Mouse (Mus musculus) adrenal gland, postnatal 14 days (tissue): ENCODE data around the gene Dynlt1a. TPM values are rescaled to one million over a fixed set of nuclear protein-coding genes. Genes with fewer than 3 reads are reported as not detected.
"Not testable (repeated sequence)": the region's sequence is repeated elsewhere in the genome, so short reads cannot be mapped to it uniquely, and the experiment has no call there.

Experiments used
- DNase-seq: peaks from one replicate; pipeline ENCODE4 v3.0.0; 2021; ENCODE audit warnings: mixed read lengths
- total RNA-seq: library from RNA; stranded (reverse); gene quantifications from 2 replicates; pipeline ENCODE4 v1.2.3, GENCODE M21; 2021

The Dynlt1a gene
- total RNA-seq, 1 experiment from 2014 or later, result 3.8 TPM

- DNase-seq, result not testable (repeated sequence)
Measured at GRCm38 (mm10) chr17:6289045-6289444, 28.3 kb downstream of the Dynlt1a start.

- not testable (repeated sequence) for DNase-seq
Measured at GRCm38 (mm10) chr17:6286169-6286568, 31.1 kb downstream of the Dynlt1a start.

- DNase-seq, result not testable (repeated sequence)
Measured at GRCm38 (mm10) chr17:6283137-6283536, 34.2 kb downstream of the Dynlt1a start.

- not testable (repeated sequence) for DNase-seq
Measured at GRCm38 (mm10) chr17:6280513-6280912, 36.8 kb downstream of the Dynlt1a start.

GRCm38 (mm10) chr17:6279772-6280171 lies 37.5 kb downstream of the Dynlt1a start:
- not testable (repeated sequence) for DNase-seq

DNA sequence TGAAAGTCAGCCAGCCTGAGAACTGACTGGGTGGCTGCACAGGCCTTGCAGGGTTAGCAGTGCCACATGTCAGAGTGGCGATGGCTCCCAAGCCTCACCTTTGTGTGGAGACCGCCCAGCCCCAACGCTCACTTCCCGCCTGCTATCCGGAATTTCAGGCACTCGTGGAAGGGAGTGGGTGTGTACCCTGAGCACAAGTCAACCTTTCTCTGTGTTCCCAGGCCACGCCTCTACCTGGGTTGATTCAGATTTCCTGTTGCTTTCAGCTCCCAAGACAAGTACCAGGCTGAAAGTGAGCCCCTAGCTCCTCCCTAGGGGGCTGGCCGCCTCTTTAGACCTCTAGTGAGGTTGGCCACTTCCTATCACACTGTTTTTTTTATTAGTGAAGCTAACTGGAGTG lies 38.1 kb downstream of the Dynlt1a start:
- not testable (repeated sequence) for DNase-seq

DNA sequence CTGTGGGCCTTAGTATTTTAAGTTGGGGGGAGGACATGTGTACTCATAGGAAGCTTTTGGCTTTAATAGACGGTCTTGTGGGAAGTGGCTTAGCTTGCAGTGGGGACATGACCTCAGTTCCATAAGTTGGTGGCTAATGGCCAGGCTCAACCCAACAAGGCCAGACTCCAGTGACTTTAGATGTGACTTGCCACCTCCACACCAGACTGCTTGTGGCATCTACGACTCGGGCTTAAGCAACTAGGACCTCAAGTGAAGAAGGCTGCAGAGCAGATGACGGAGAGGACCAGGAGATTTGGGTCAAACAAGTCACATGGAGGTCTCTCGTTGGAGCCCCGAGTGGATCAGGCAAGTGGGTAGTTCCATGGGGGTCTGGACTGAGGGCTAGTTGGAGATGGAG lies 42.6 kb downstream of the Dynlt1a start:
- not testable (repeated sequence) for DNase-seq

DNA sequence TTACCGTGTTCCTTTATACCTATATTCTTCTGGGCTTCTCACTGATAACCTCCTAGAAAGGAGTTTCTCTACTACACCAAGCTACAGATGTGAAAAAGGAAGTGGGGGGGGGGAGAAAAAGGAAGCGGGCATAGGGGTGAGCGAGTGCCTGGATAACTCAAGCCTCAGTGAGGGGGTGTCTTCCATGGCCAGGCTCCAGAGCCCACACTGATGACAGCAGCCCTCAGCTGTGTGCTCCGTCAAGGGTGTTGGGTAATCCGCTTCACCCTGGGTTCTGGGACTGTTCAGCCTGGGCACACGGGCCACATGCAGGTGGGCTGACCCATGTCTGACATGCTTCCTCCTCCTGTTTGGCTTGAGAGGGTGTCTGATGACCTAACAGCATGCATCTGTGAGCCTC lies 45.3 kb downstream of the Dynlt1a start:
- DNase-seq, result not testable (repeated sequence)

DNA sequence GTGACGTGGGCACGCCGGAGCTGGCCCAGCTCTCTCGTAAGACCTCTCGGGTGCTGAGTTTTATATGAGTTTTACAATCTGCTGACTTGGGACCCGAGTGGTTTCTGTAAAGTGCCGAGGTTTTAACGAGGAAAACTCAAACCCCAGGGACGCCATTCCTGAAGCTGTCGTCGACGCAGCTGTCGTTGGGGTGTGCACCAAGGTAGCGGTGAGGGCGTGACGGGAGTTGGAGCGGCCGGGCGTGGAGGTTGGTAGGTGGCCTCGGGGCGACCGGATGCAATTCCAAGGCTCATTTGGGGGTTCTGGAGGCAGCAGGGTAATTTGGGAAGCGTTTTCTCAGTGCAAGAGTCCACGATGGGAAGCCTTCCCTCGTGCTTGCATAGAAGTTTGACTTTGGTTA lies 46.5 kb downstream of the Dynlt1a start:
- DNase-seq, result peak; percentile 48

GRCm38 (mm10) chr17:6269876-6270831 lies 47.1 kb downstream of the Dynlt1a start:
- peak; percentile 40 for DNase-seq

DNA sequence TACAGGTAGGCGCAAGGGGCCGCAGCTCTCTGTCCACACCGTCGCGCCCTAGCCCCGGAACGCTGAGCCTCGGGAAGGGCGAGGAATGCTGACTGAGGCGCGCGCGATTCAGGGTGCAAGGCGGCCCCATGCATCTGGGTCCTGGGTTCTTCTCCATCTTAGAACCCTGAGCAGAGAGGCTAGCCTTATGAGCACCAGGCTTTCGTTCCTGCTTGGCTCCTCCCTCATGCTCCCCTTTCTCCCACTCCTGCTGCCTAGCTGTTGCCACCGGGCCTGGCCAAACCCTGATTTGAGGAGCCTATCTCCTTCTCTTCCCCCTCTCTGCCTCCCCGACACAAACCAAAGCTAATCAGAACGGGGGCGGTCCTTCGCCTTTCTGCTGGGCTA lies 60.2 kb downstream of the Dynlt1a start:
- peak; percentile 15 for DNase-seq

DNA sequence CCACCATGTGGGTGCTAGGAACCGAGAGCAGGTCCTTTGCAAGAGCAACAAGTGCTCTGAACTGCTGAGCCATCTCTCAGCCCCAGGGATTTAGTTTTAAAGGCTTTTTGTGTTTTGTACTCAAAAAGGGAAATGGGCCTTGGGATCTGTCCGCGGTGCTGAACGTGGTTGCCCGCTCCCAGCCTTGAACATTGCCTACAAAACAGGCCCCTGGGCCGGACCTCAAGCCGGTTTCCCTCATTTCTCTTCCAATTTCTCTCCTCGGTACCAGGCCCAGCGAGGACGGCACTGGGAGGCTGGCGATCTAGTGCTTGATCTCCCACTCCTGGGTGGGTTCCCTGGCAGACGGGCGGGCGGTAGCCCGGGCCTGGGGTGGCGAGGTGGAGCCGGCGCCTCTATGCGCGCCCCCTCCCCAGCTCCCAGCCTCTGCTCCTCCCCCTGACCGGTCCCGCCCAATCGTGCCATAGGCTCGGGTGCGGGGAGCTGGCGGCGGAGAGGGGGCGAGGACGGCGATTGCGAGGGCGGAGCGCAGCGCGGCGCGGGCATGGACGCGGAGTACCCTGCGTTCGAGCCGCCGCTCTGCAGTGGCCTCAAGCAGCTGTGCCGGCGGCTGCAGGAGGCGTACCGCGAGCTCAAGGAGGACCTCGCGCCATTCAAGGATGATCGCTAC lies 60.8 kb downstream of the Dynlt1a start, which contains the start of gene Tmem181a:
Tmem181a (plus strand) TSS at position 461 of the 670 bp plus-strand sequence.
- not testable (repeated sequence) for DNase-seq

Other genes with a start within 250 kb of the Dynlt1a start
- 7.7 and 8.8 TPM in 2 replicates for gene Serac1, start 237.8 kb downstream of the Dynlt1a start, total RNA-seq
- 90.4 and 97.5 TPM in 2 replicates for gene Gtf2h5, start 237.7 kb downstream of the Dynlt1a start, total RNA-seq
- 67.4 and 70.7 TPM in 2 replicates for gene Tulp4, start 211.1 kb downstream of the Dynlt1a start, total RNA-seq
- 11.4 and 13.0 TPM in 2 replicates for gene Tmem181a, start 60.6 kb downstream of the Dynlt1a start, total RNA-seq
- 109 and 133 TPM in 2 replicates for gene Dynlt1b, start 112.6 kb upstream of the Dynlt1a start, total RNA-seq